In the genomic region with DNA sequence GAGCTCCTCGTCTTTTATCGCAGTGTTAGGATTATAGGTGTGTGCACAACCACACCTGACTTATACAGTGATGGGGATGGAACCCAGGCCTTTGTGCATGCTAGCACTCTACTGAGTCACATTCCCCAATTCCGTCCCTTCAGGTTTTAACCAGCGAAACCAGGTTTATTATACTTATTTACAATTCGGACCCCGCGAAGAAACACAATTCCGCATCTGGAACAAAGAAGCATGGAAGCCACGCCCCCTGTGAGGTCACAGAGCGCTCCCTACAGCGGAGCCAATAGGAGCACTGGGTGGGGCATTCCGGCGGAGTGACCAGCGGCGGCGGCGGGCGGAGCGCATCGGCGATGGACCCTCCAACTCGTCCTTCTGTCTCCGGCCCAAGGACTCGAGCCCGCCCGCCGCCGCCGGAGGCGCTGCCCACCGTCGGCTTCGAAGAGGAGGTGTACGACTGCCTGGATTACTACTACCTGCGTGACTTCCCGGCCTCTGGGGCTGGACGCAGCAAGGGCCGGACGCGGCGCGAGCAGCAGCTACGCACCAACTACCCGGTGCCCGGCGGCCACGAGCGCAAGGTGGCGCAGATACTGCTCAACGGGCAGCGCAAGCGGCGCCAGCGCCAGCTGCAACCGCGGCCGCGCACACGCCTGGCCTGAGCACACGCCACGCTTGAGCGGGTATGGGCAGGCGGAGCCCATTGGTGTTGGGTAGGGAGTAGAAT, we compare ENCODE assay signal across 8 mouse cellular contexts. TPM values are rescaled to one million over a fixed set of nuclear protein-coding genes. Genes with fewer than 3 reads are reported as not detected.
A peak's percentile ranks its signal among the peaks of the same experiment; 100 is the strongest.
DNase-seq lines count a peak whose midpoint lies in the region; ATAC-seq lines count a peak whose summit lies in the region.

Gene Nupr1l (plus strand): TSS at position 299 of the 724 bp plus-strand sequence.

- DNase-seq in adrenal gland, adult 18-20 months (ENCODE audit: low spot score in 2 of 2), result peak; percentile 87 to 90
- peak; percentile 98 for DNase-seq in embryo, embryonic 10.5 days (ENCODE audit: low spot score)
- DNase-seq in gastrocnemius, postnatal 14 days, result peak; percentile 92
- DNase-seq in induced T-regulatory cell, adult 2 months (ENCODE audit: low read depth), result peak; percentile 85
- peak; percentile 69 to 84 for DNase-seq in left cerebral cortex, adult 8-10 months (ENCODE audit: low spot score in 2 of 2)
- DNase-seq in right cerebral cortex, adult 18-20 months, result peak; percentile 89
- DNase-seq in urinary bladder, adult 2 months (ENCODE audit: low spot score), result peak; percentile 86

- intact Hi-C loops in gastrocnemius, postnatal 14 days (cut with DNase I; ENCODE audit: low total_unique reads), result no loop called here

- ATAC-seq in megakaryocyte, adult 5-6 weeks (ENCODE audit: poor library complexity, severe bottlenecking), result peak; percentile 98

RNA-seq across cellular contexts. Expression of gene Nupr1l, which starts in this region (rescaled TPM):
- total RNA-seq in adrenal gland, adult 18-20 months (2021), result 1 to 10 TPM; 4.1 to 4.2 TPM
- under 1 TPM; 0.11 to 0.39 TPM for total RNA-seq in gastrocnemius, postnatal 14 days (2021)
- 1 to 10 TPM; 2.5 to 3.5 (median 3.2) TPM for total RNA-seq in left cerebral cortex, adult 8-10 months (2022)
- 0.71 and 2.9 TPM in 2 replicates for total RNA-seq in megakaryocyte, adult 5-6 weeks (2015)
- total RNA-seq in megakaryocyte, adult 5-6 weeks (2017), result 0.66 and 2.1 TPM in 2 replicates
- 7.4 and 10.5 TPM in 2 replicates for polyA plus RNA-seq in urinary bladder, adult 2 months (2012; rRNA removed)

Comparison
In these comparisons a context has a peak if more than half of its experiments do, and no peak if none do; other contexts are left out.
1. Peak in every context shown above with its lines: DNase-seq and ATAC-seq.
2. Peak in DNase-seq in gastrocnemius, postnatal 14 days; RNA of the gene not detected or under 1 TPM.